Mouse (Mus musculus): Measurements from ENCODE around the gene Mxi1. TPM values are rescaled to one million over a fixed set of nuclear protein-coding genes. Genes with fewer than 3 reads are reported as not detected.

Mxi1 gene
- polyA plus RNA-seq, 1 experiment, result 10.5 TPM

GRCm38 (mm10) chr19:53402741-53403432 is 92.6 kb downstream of the Mxi1 start:
- no peaks in the 10 kb centered on the region for H3K27me3 ChIP-seq (ENCODE audit: control insufficient read depth, insufficient read depth, insufficient read length)
- no peaks in the 10 kb centered on the region for H3K79me2 ChIP-seq (ENCODE audit: control insufficient read depth, insufficient read depth)
- H3K79me3 ChIP-seq (ENCODE audit: low read depth), result no peaks in the 10 kb centered on the region
- TF ChIP-seq FOSL1 (IDR thresholded peaks at IDR 0.05; ENCODE audit: insufficient read depth, low read length, poor library complexity, severe bottlenecking) (no peak), MYOD1 (IDR thresholded peaks at IDR 0.05; ENCODE audit: control insufficient read depth, insufficient read length, low read depth) (no peak), USF1 (IDR thresholded peaks at IDR 0.05; ENCODE audit: low read depth) (no peak), MAX (IDR thresholded peaks at IDR 0.05) (no peak), CTCF (IDR thresholded peaks at IDR 0.05; ENCODE audit: control insufficient read depth, insufficient read depth, insufficient read length) (no peak), MYOG (IDR thresholded peaks at IDR 0.05; ENCODE audit: control insufficient read depth, extremely low read depth, insufficient read length) (no peak), CEBPB (IDR thresholded peaks at IDR 0.05; ENCODE audit: low read depth) (no peak)
- no peak overlapping the region for H3ac ChIP-seq (ENCODE audit: control insufficient read depth, insufficient read length, low read depth)
- H3K36me3 ChIP-seq (ENCODE audit: control insufficient read depth, insufficient read depth), result no peaks in the 10 kb centered on the region
- no peak overlapping the region for H3K4me3 ChIP-seq (ENCODE audit: insufficient read depth, poor library complexity, severe bottlenecking)

DNA sequence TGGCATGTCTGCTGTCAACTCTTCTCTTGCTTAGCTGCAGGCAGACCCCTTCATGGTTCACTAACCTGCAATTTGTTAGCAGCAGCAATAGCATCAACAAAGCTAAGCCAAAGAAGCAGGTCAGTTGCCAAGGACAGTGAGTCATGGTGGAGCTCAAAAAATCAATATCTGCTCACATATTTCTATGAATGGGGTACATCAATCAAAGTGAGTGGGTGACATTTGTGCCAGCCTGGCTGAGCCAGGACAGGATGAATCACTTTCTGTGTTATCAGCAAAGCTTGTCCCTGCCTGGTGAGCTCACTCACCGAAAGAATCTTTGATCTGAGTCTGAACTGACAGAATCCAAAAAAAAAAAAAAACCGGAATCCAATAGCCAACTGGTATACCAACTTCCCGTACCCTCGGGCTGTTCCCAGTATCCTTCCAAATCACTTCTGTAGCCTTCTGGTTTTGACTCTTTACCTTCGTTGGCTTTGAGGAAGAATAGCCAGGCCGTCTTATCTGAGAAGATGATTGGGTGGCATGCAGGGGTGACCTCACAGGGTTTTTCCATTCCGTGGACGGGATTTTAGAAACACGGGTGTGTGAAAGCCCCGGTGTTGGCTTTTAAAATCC is 94.0 kb downstream of the Mxi1 start:
- Histone ChIP-seq H3K4me3 (ENCODE audit: insufficient read depth, poor library complexity, severe bottlenecking) (no peak overlapping the region), H3K79me2 (ENCODE audit: control insufficient read depth, insufficient read depth) (no peaks in the 10 kb centered on the region), H3K27me3 (ENCODE audit: control insufficient read depth, insufficient read depth, insufficient read length) (no peaks in the 10 kb centered on the region), H3K79me3 (ENCODE audit: low read depth) (no peaks in the 10 kb centered on the region), H3K36me3 (ENCODE audit: control insufficient read depth, insufficient read depth) (no peaks in the 10 kb centered on the region), H3ac (ENCODE audit: control insufficient read depth, insufficient read length, low read depth) (no peak overlapping the region)
- TF ChIP-seq FOSL1 (IDR thresholded peaks at IDR 0.05; ENCODE audit: insufficient read depth, low read length, poor library complexity, severe bottlenecking), result peak; percentile 23
- TF ChIP-seq MYOD1 (IDR thresholded peaks at IDR 0.05; ENCODE audit: control insufficient read depth, insufficient read length, low read depth), result peak; percentile 39
- TF ChIP-seq USF1 (IDR thresholded peaks at IDR 0.05; ENCODE audit: low read depth), result no peak

DNA sequence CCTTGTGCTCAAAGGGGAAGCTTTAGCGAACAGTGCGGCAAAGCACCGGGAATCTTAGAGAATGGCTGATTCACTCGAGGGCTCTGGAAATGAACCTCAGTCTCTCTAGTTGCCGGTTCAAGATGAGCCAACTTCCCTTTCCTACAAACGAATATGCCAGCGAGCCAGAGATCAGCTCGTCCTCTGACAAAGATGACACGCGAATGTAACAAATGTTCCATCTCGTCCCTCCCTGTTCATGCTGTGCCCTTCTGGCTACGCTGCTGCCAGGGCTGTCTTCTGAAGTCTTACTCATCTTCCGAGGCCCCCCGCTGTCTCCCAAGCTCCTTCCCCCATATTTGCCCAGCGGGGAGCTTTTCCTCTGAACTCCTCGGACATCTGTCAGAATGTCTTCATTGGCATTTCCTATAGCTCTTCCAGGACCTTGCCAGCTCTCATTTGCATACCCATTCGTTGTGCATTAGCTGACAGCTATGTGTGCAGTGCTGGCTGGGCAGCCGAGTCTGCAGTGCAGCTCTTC is 94.6 kb downstream of the Mxi1 start:
- H3K36me3 ChIP-seq (ENCODE audit: control insufficient read depth, insufficient read depth), result no peaks in the 10 kb centered on the region
- H3K79me3 ChIP-seq (ENCODE audit: low read depth), result no peaks in the 10 kb centered on the region
- H3K79me2 ChIP-seq (ENCODE audit: control insufficient read depth, insufficient read depth), result no peaks in the 10 kb centered on the region
- H3ac ChIP-seq (ENCODE audit: control insufficient read depth, insufficient read length, low read depth), result no peak overlapping the region
- no peaks in the 10 kb centered on the region for H3K27me3 ChIP-seq (ENCODE audit: control insufficient read depth, insufficient read depth, insufficient read length)
- H3K4me3 ChIP-seq (ENCODE audit: insufficient read depth, poor library complexity, severe bottlenecking), result no peak overlapping the region
- TF ChIP-seq FOSL1 (IDR thresholded peaks at IDR 0.05; ENCODE audit: insufficient read depth, low read length, poor library complexity, severe bottlenecking) (no peak), CEBPB (IDR thresholded peaks at IDR 0.05; ENCODE audit: low read depth) (no peak), CTCF (IDR thresholded peaks at IDR 0.05; ENCODE audit: control insufficient read depth, insufficient read depth, insufficient read length) (no peak), MYOG (IDR thresholded peaks at IDR 0.05; ENCODE audit: control insufficient read depth, extremely low read depth, insufficient read length) (no peak), MAX (IDR thresholded peaks at IDR 0.05) (no peak), MYOD1 (IDR thresholded peaks at IDR 0.05; ENCODE audit: control insufficient read depth, insufficient read length, low read depth) (no peak), USF1 (IDR thresholded peaks at IDR 0.05; ENCODE audit: low read depth) (no peak)

- H3ac ChIP-seq (ENCODE audit: control insufficient read depth, insufficient read length, low read depth), result no peak overlapping the region
- no peak for TF ChIP-seq FOSL1 (IDR thresholded peaks at IDR 0.05; ENCODE audit: insufficient read depth, low read length, poor library complexity, severe bottlenecking)
- TF ChIP-seq MYOD1 (IDR thresholded peaks at IDR 0.05; ENCODE audit: control insufficient read depth, insufficient read length, low read depth), result peak; percentile 49
Observed at GRCm38 (mm10) chr19:53405810-53406209, 95.5 kb downstream of the Mxi1 start.

GRCm38 (mm10) chr19:53407350-53407749 is 97.0 kb downstream of the Mxi1 start:
- H3K27me3 ChIP-seq (ENCODE audit: control insufficient read depth, insufficient read depth, insufficient read length), result no peaks in the 10 kb centered on the region
- H3K4me3 ChIP-seq (ENCODE audit: insufficient read depth, poor library complexity, severe bottlenecking), result no peak overlapping the region
- H3K79me3 ChIP-seq (ENCODE audit: low read depth), result no peaks in the 10 kb centered on the region
- H3K79me2 ChIP-seq (ENCODE audit: control insufficient read depth, insufficient read depth), result no peaks in the 10 kb centered on the region
- H3K36me3 ChIP-seq (ENCODE audit: control insufficient read depth, insufficient read depth), result no peaks in the 10 kb centered on the region
- TF ChIP-seq FOSL1 (IDR thresholded peaks at IDR 0.05; ENCODE audit: insufficient read depth, low read length, poor library complexity, severe bottlenecking) (no peak), CEBPB (IDR thresholded peaks at IDR 0.05; ENCODE audit: low read depth) (no peak), MYOG (IDR thresholded peaks at IDR 0.05; ENCODE audit: control insufficient read depth, extremely low read depth, insufficient read length) (no peak), CTCF (IDR thresholded peaks at IDR 0.05; ENCODE audit: control insufficient read depth, insufficient read depth, insufficient read length) (no peak), MAX (IDR thresholded peaks at IDR 0.05) (no peak), MYOD1 (IDR thresholded peaks at IDR 0.05; ENCODE audit: control insufficient read depth, insufficient read length, low read depth) (no peak), USF1 (IDR thresholded peaks at IDR 0.05; ENCODE audit: low read depth) (no peak)
- no peak overlapping the region for H3ac ChIP-seq (ENCODE audit: control insufficient read depth, insufficient read length, low read depth)

More at GRCm38 (mm10) chr19:53405810-53406209, 95.5 kb downstream of the Mxi1 start:
- Histone ChIP-seq H3K79me3 (ENCODE audit: low read depth) (no peaks in the 10 kb centered on the region), H3K4me3 (ENCODE audit: insufficient read depth, poor library complexity, severe bottlenecking) (no peak overlapping the region), H3K27me3 (ENCODE audit: control insufficient read depth, insufficient read depth, insufficient read length) (no peaks in the 10 kb centered on the region), H3K79me2 (ENCODE audit: control insufficient read depth, insufficient read depth) (no peaks in the 10 kb centered on the region), H3K36me3 (ENCODE audit: control insufficient read depth, insufficient read depth) (no peaks in the 10 kb centered on the region)
